Mouse (Mus musculus) heart, adult 2 months (tissue): ENCODE measurements around the gene Elob. TPM values are rescaled to one million over a fixed set of nuclear protein-coding genes. Genes with fewer than 3 reads are reported as not detected.

Experiments
- DNase-seq, 2 experiments: peaks; one replicate each; pipeline ENCODE4 v3.0.0; 2021
- H3K27ac ChIP-seq: fragments of 200-600 bp; 2 replicates; pipeline ENCODE4 v1.8.1; 2022
- H3K27me3 ChIP-seq: fragments of 200-500 bp; 2 replicates; pipeline ENCODE4 v1.6.1; 2012; ENCODE audit warnings: mild to moderate bottlenecking, low read length, inconsistent platforms, mixed read lengths; ENCODE audit not compliant: control insufficient read depth, insufficient read depth
- H3K36me3 ChIP-seq: fragments of 200-500 bp; 2 replicates; pipeline ENCODE4 v1.6.1; 2012; ENCODE audit warnings: low read length, inconsistent platforms; ENCODE audit not compliant: control insufficient read depth, insufficient read depth
- H3K4me1 ChIP-seq: fragments of 200-500 bp; 2 replicates; pipeline ENCODE4 v1.6.1; 2011; ENCODE audit warnings: low read length; ENCODE audit not compliant: control insufficient read depth, insufficient read depth
- H3K4me3 ChIP-seq: fragments of 200-600 bp; 2 replicates; pipeline ENCODE4 v1.8.1; 2022
- H3K79me2 ChIP-seq: fragments of 200-500 bp; replicated peaks from 2 replicates; pipeline ENCODE4 v1.6.1; 2012; ENCODE audit warnings: mild to moderate bottlenecking, inconsistent platforms, low read length, moderate library complexity, mixed read lengths; ENCODE audit not compliant: control insufficient read depth, insufficient read depth
- H3K9ac ChIP-seq: fragments of 200-500 bp; 2 replicates; pipeline ENCODE4 v1.6.1; 2012; ENCODE audit warnings: low read depth, mild to moderate bottlenecking, control low read depth, inconsistent platforms, low read length, mixed read lengths
- CTCF ChIP-seq: fragments of 200-600 bp; IDR thresholded peaks from 2 replicates; pipeline ENCODE4 v1.8.1; 2022; ENCODE audit warnings: antibody characterized with exemption, mild to moderate bottlenecking, moderate library complexity
- EP300 ChIP-seq: fragments of 200-500 bp; IDR thresholded peaks from 2 replicates; pipeline ENCODE4 v1.6.1; 2011; ENCODE audit warnings: low read depth, low read length, control low read depth; ENCODE audit not compliant: insufficient read depth
- POLR2A ChIP-seq: fragments of 200-500 bp; IDR thresholded peaks from 2 replicates; pipeline ENCODE4 v1.6.1; 2011; ENCODE audit warnings: mild to moderate bottlenecking, low read depth, low read length, control low read depth; ENCODE audit not compliant: insufficient read depth
- WGBS: fragments of 180-500 bp; shearing (Covaris S2); methylation state at CpG from one replicate; pipeline ENCODE4 v1.1.7; 2018; 5-methylcytosine and 5-hydroxymethylcytosine counted together
- intact Hi-C: fragments of 180-260 bp; cut with DNase I; formaldehyde crosslinking; loops from one replicate; pipeline ENCODE4 v1.15.1; 2025
- polyA plus RNA-seq: library from polyadenylated mRNA; depleted of rRNA; stranded (reverse); fragments of >200 nt; gene quantifications from 2 replicates; pipeline ENCODE4 v1.2.3, GENCODE M21; 2012
- total RNA-seq, 2 experiments: library from RNA; stranded (reverse); gene quantifications; 2 replicates each; pipeline ENCODE4 v1.2.3; 2021

The Elob gene
- total and polyA plus RNA-seq, 3 experiments: 325 to 511 (median 371) TPM

GRCm38 (mm10) chr17:23797316-23797715, 31.6 kb downstream of the Elob start:
- Histone ChIP-seq H3K79me2 (no peaks in the 10 kb centered on the region), H3K27ac (no peak overlapping the region), H3K27me3 (no peaks in the 10 kb centered on the region), H3K9ac (no peak overlapping the region), H3K4me3 (no peak overlapping the region), H3K4me1 (0 out of 2 replicates have a peak, but pooled peaks cover 1% of the 10 kb centered on the region), H3K36me3 (no peaks in the 10 kb centered on the region)
- 54% methylated on average over 7 of the region's 7 CpGs for whole genome bisulfite sequencing
- TF ChIP-seq EP300 (no peak), CTCF (no peak), POLR2A (no peak)
- DNase-seq: no peak
- intact Hi-C loops: no loop called here

- intact Hi-C loops: no loop called here
- no peaks in the 10 kb centered on the region for H3K27me3 ChIP-seq
- DNase-seq: no peak
These were observed 33.6 kb downstream of the Elob start for GRCm38 (mm10) chr17:23795323-23795722.

GRCm38 (mm10) chr17:23791079-23791357, 37.9 kb downstream of the Elob start:
- TF ChIP-seq POLR2A (no peak), EP300 (no peak), CTCF (no peak)

More at GRCm38 (mm10) chr17:23795323-23795722, 33.6 kb downstream of the Elob start:
- Histone ChIP-seq H3K36me3 (no peaks in the 10 kb centered on the region), H3K79me2 (no peaks in the 10 kb centered on the region), H3K27ac (no peak overlapping the region), H3K4me1 (peaks cover 5% of the 10 kb centered on the region), H3K9ac (no peak overlapping the region), H3K4me3 (no peak overlapping the region)
- WGBS: 95% methylated on average over 8 of the region's 8 CpGs
- TF ChIP-seq EP300 (no peak), CTCF (no peak), POLR2A (no peak)

GRCm38 (mm10) chr17:23790269-23791078, 38.5 kb downstream of the Elob start, which contains the start of gene Srrm2:
Gene Srrm2 (plus strand): TSS chr17:23790532.
- TF ChIP-seq CTCF (peak; percentile 18), POLR2A (peak; percentile 65), EP300 (no peak)
- Histone ChIP-seq H3K36me3 (no peaks in the 10 kb centered on the region), H3K4me3 (peak within 1 kb of the TSS; percentile 63), H3K79me2 (no peaks in the 10 kb centered on the region), H3K4me1 (peaks cover 6% of the 10 kb centered on the region), H3K27me3 (no peaks in the 10 kb centered on the region), H3K9ac (peak within 1 kb of the TSS; percentile 83), H3K27ac (peak within 1 kb of the TSS; percentile 73)
- WGBS: 4% methylated on average over 29 of the region's 29 CpGs
- DNase-seq: peak; percentile 70 to 76
- intact Hi-C loops: no loop called here

More at GRCm38 (mm10) chr17:23791079-23791357, 37.9 kb downstream of the Elob start:
- intact Hi-C loops: no loop called here
- no peaks in the 10 kb centered on the region for H3K79me2 ChIP-seq
- H3K4me1 ChIP-seq: peaks cover 6% of the 10 kb centered on the region
- no peaks in the 10 kb centered on the region for H3K27me3 ChIP-seq
- DNase-seq: no peak
- no peak overlapping the region; the same call in 1 of the 2 replicates for H3K27ac ChIP-seq
- H3K4me3 ChIP-seq: no peak overlapping the region; the same call in 1 of the 2 replicates
- H3K36me3 ChIP-seq: no peaks in the 10 kb centered on the region
- 34% methylated on average over 2 of the region's 2 CpGs for WGBS
- H3K9ac ChIP-seq: peak overlapping the region; percentile 83; the same call in 1 of the 2 replicates

GRCm38 (mm10) chr17:23789749-23790268, 39.1 kb downstream of the Elob start:
- intact Hi-C loops: loop anchor here (5.0 kb wide), 1 partner anchor 43 kb away; the partner anchor contains the start of gene Kremen2
- no peak for DNase-seq
- Histone ChIP-seq H3K27me3 (no peaks in the 10 kb centered on the region), H3K4me1 (peaks cover 6% of the 10 kb centered on the region), H3K27ac (peak overlapping the region; percentile 73), H3K79me2 (no peaks in the 10 kb centered on the region), H3K9ac (peak overlapping the region; percentile 83), H3K4me3 (peak overlapping the region; percentile 63), H3K36me3 (no peaks in the 10 kb centered on the region)
- 27% methylated on average over 8 of the region's 8 CpGs for whole genome bisulfite sequencing
- no peak for TF ChIP-seq POLR2A
- TF ChIP-seq CTCF: no peak

- no peak for DNase-seq
- no peak overlapping the region for H3K9ac ChIP-seq
- peaks cover 6% of the 10 kb centered on the region for H3K4me1 ChIP-seq
- TF ChIP-seq POLR2A: no peak
- TF ChIP-seq CTCF: no peak
- no peak for TF ChIP-seq EP300
- H3K27ac ChIP-seq: no peak overlapping the region
- WGBS: 94% methylated on average over 4 of the region's 4 CpGs
- H3K27me3 ChIP-seq: no peaks in the 10 kb centered on the region
- no peak overlapping the region for H3K4me3 ChIP-seq
- H3K79me2 ChIP-seq: no peaks in the 10 kb centered on the region
- H3K36me3 ChIP-seq: no peaks in the 10 kb centered on the region
- intact Hi-C loops: loop anchor here (5.0 kb wide), 1 partner anchor 42 kb away; the partner anchor contains the start of gene Kremen2
These were observed 40.0 kb downstream of the Elob start for GRCm38 (mm10) chr17:23788973-23789372.
